Mouse (Mus musculus) heart, postnatal 0 days (tissue): ENCODE data around the gene Lef1.

Source experiments
- CTCF ChIP-seq: IDR thresholded peaks from 2 replicates; pipeline ENCODE4 v1.5.1; 2016; ENCODE audit warnings: antibody characterized with exemption, control low read depth, low read depth
- EP300 ChIP-seq: IDR thresholded peaks from 2 replicates; pipeline ENCODE4 v1.6.1; 2016; ENCODE audit warnings: antibody characterized with exemption, low read depth

GRCm38 (mm10) chr3:131117883-131118282 lies 7.6 kb downstream of the Lef1 start:
- TF ChIP-seq CTCF, result no peak
- no peak for TF ChIP-seq EP300
